Mouse (Mus musculus): ENCODE data around the gene Efna2.

- TF ChIP-seq POLR2A (IDR thresholded peaks at IDR 0.05; ENCODE audit: low read depth, low read length) (no peak), MAX (IDR thresholded peaks at IDR 0.05; ENCODE audit: low read length) (no peak), ETS1 (conservative IDR thresholded peaks at IDR 0.05; ENCODE audit: low read depth, low read length) (no peak), CTCF (conservative IDR thresholded peaks at IDR 0.05 in 1 of 2, IDR thresholded peaks at IDR 0.05 in 1 of 2; ENCODE audit: low read depth in 2 of 2, low read length in 2 of 2) (no peak), NRF1 (IDR thresholded peaks at IDR 0.05; ENCODE audit: low read depth, low read length) (no peak), CHD2 (IDR thresholded peaks at IDR 0.05; ENCODE audit: low read length) (no peak)
These were observed 35.9 kb downstream of the Efna2 start for GRCm38 (mm10) chr10:80215048-80215772.

Data from CH12.LX (cell line).